In the genomic region with DNA sequence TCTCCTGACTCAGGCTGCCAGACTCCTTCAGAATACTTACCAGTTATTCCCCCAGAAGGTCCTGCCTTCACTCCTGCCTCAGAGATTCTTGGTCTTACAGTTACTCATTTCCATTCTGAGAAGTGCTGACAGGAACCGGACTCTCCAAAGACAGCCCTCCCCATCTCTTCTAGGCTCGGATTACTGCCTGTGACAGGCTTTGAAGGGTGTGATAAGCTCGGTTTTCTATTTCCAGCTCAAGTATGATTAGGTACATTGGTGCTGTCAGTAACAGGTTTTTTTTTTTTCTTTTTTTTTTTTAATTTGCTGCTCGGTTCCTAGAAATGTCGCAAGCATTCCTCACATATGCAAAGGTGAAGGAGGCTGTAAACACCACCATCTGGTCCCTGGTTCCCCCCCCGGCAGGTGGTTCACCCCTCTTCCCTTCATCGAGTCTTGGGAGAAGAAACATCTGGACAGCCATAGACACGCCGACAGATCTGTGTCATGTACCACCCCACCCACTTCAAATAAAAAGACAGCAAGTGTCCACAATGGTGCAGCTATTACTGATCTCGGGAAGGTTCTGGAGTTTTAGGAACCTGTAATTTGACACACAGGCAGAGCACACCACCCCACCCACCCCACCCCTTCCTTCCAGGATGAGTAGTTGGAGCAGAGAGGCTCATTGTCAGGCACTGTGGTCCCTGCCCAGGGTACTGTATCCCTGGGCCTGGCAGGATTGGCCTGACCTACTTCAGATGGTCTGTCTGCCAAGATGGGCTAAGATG, we compare ENCODE assay signal across 17 mouse cellular contexts. TPM values are rescaled to one million over a fixed set of nuclear protein-coding genes. Genes with fewer than 3 reads are reported as not detected.
DNase-seq lines count a peak whose midpoint lies in the region; ATAC-seq lines count a peak whose summit lies in the region.
"Had no signal": no experiment of that assay in that cellular context is flagged by ENCODE, and none has a peak within 500 bp of the region (broad histone marks: within the 10 kb centered on the region; RNA-seq: fewer than 3 reads in every experiment).

No protein-coding gene starts in this region.

- H3K27me3 ChIP-seq in heart, embryonic 16.5 days (ENCODE audit: control insufficient read depth, insufficient read depth, low read length): no peaks in the 10 kb centered on the region
- H3K27me3 ChIP-seq: forebrain, embryonic 15.5 days; hindbrain, embryonic 15.5 days had no signal

- 0 out of 2 replicates have a peak overlapping the region, but pooled peaks have one; percentile 2 for H3K4me3 ChIP-seq in heart, embryonic 16.5 days (ENCODE audit: low read length)
- H3K4me3 ChIP-seq: forebrain, embryonic 15.5 days; hindbrain, embryonic 15.5 days; megakaryocyte, embryonic 14.5 days had no signal

- WGBS in heart, embryonic 16.5 days: 22% methylated on average over 10 of the region's 10 CpGs

- peak; percentile 84 for ATAC-seq in heart, embryonic 16.5 days (replicated peaks; ENCODE audit: extremely low read depth, insufficient read depth, low FRiP score)
- ATAC-seq: forebrain, embryonic 15.5 days; liver, postnatal 0 days had no signal

- no peaks in the 10 kb centered on the region for H3K36me3 ChIP-seq in heart, embryonic 16.5 days (ENCODE audit: control insufficient read depth, insufficient read depth)
- H3K36me3 ChIP-seq: forebrain, embryonic 15.5 days; hindbrain, embryonic 15.5 days had no signal

- no peaks in the 10 kb centered on the region; the same call in 1 of the 2 replicates for H3K9me3 ChIP-seq in heart, embryonic 16.5 days (replicated peaks; ENCODE audit: control insufficient read depth, low read length)
- H3K9me3 ChIP-seq: forebrain, embryonic 15.5 days; hindbrain, embryonic 15.5 days had no signal

- H3K9ac ChIP-seq in heart, embryonic 16.5 days (ENCODE audit: low read length): 0 out of 2 replicates have a peak overlapping the region, but pooled peaks have one; percentile 11
- H3K9ac ChIP-seq: forebrain, embryonic 15.5 days; hindbrain, embryonic 15.5 days; liver, postnatal 0 days had no signal

- intact Hi-C loops in heart, postnatal 14 days (cut with DNase I): no loop called here

- peak overlapping the region; percentile 82 for H3K27ac ChIP-seq in heart, embryonic 16.5 days (ENCODE audit: low read length)
- H3K27ac ChIP-seq: forebrain, embryonic 15.5 days; hindbrain, embryonic 15.5 days; stomach, postnatal 0 days had no signal

- peak overlapping the region; percentile 44 for H3K4me2 ChIP-seq in heart, embryonic 16.5 days (ENCODE audit: low read depth, low read length)
- H3K4me2 ChIP-seq: forebrain, embryonic 15.5 days; hindbrain, embryonic 15.5 days had no signal

- DNase-seq in heart, adult 9 months (ENCODE audit: low spot score in 2 of 2): peak; percentile 40 to 41
- DNase-seq in heart, postnatal 14 days: no peak
- DNase-seq in ES-CJ7 (ENCODE audit: low read depth, low spot score) (peak; percentile 13), ZHBTc4 (ENCODE audit: low read depth, low spot score) (peak; percentile 28)
- DNase-seq in retina, embryonic 14.5 days (ENCODE audit: low spot score): no peak
- no peak for DNase-seq in cerebellum, adult 11 months
- DNase-seq: adrenal gland, postnatal 10 days; cerebellum, postnatal 14 days; gastrocnemius, postnatal 25 days; kidney, adult 8-10 months; liver, postnatal 0 days; thymus, postnatal 25 days had no signal

- peaks cover 15% of the 10 kb centered on the region for H3K4me1 ChIP-seq in heart, embryonic 16.5 days (ENCODE audit: control insufficient read depth, insufficient read depth, low read length)

RNA-seq across cellular contexts. Expression of gene C2cd4a, which starts 14.0 kb away (rescaled TPM):
- not detected for total RNA-seq in heart, postnatal 14 days (2021)
- 0.10 and 0.16 TPM in 2 replicates for polyA plus RNA-seq in heart, embryonic 16.5 days (2015; fragmentation: Nextera tagmentation; extraction: Ambion mirVana)

RNA-seq across cellular contexts. Expression of gene Vps13c, which starts 22.1 kb away (rescaled TPM):
- total RNA-seq in heart, postnatal 14 days (2021): 10 to 100 TPM; 37.8 to 38.0 TPM
- 3.8 and 4.3 TPM in 2 replicates for polyA plus RNA-seq in heart, embryonic 16.5 days (2015; fragmentation: Nextera tagmentation; extraction: Ambion mirVana)

RNA-seq across cellular contexts. Expression of gene C2cd4b, which starts 58.8 kb away (rescaled TPM):
- total RNA-seq in heart, postnatal 14 days (2021): 1 to 10 TPM; 1.0 to 1.2 TPM
- polyA plus RNA-seq in heart, embryonic 16.5 days (2015; fragmentation: Nextera tagmentation; extraction: Ambion mirVana): 0.18 and 0.59 TPM in 2 replicates
- polyA plus RNA-seq: liver, postnatal 0 days had no signal

Comparison
In these comparisons a context has a peak if more than half of its experiments do, and no peak if none do; other contexts are left out.
1. DNase-seq: peak in heart, adult 9 months (2 of 2), ES-CJ7 (single experiment) and ZHBTc4 (single experiment); none in heart, postnatal 14 days (0 of 2), retina, embryonic 14.5 days (single experiment) and cerebellum, adult 11 months (single experiment).